Mouse (Mus musculus) thymus, postnatal 4 days (tissue): Measurements from ENCODE around the gene Ecm2.

Source experiments
- DNase-seq: peaks from one replicate; pipeline ENCODE4 v3.0.0; 2021

The Ecm2 gene

DNA sequence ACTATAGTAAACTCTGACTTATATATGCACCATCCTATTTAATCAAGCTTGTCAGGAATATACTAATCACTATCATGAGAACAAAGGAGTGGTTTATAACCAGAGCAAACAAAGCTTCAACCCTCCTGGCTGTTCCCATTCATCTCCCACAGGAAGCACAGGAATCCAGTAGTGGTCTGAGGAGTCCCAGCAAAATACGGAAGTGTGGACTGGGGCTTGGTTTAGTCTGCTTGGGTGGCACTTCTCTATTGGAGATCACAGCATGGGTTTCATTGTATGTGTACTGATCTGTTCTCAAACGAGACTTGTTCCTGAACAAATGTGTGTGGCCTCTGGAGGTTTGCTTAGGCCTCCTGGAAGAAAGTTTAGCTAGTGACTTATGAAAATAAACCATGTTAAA is 14.2 kb downstream of the Ecm2 start:
- DNase-seq: no peak

DNA sequence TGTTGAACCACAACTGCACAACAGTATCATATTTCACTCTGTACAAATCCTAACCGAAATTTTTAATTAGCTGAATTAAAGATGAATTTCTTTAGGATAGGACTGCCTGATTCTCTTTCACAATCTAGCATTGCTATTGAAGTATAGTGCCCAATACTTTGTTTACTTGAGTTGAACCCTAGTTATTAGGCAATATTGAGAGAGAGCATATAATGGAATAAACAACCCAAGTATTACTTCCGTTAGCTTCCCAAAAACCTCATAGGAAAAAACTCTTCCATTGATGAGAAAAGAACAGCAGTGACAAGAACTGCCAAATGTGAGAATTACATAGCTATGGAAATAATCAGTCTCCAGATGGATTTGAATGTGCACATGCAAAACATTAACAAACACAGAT is 21.6 kb downstream of the Ecm2 start:
- DNase-seq: no peak

DNA sequence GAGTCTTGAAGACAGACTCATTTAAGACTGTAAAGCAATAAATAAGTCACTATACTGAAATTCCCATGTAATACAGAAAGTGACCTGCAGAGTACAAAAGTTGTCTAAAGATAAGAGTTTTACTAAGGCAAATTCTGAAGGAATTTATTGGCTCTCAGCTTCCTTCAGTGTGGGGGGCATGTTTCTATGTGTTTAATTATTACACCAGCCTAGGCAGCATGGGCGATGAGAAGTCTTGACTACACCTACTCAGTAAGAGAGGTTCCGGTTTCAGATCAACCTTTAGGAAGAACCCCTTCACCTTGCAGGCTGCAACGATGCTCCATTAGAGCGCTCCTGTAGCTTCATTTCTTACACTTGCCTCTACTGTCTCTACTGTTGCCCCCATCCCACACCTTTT is 26.0 kb downstream of the Ecm2 start:
- DNase-seq: no peak

DNA sequence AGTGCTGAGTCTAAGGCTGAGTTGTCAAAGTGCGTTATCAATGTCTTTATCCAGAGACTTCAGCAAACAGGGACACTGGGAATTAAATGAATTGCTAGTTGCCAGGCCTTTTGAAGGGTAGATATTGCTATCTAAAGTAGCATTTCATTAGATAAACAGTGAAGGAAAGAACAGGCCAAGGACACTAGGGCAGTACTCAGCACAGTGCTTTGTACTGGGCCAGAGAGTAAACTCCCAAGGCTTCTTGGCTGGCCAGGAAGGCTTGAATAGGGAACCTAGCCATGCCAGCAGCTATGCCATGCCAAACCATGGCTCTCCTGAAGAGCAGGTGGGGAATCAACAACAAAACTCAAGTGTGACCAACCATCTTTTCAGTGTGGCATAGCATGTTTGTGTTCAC is 32.3 kb downstream of the Ecm2 start:
- no peak for DNase-seq

DNA sequence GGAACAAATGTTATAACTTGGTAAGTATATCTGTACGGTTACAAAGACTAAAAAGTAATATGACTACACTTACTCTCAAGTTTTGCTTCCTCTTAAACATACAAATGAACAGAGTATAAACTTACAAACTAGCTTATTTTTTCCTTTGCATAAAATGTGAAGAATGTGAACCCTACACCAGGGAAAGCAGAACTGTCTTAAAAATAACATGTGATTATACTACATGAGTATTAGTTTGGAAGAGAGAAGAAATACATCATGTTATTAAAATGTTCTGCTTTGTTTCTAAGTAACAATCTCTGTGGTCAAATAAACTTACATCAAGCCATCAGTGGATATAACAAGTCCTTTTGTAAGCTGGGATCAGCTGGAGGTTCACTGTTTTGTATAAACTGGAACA is 34.1 kb downstream of the Ecm2 start:
- DNase-seq: no peak

DNA sequence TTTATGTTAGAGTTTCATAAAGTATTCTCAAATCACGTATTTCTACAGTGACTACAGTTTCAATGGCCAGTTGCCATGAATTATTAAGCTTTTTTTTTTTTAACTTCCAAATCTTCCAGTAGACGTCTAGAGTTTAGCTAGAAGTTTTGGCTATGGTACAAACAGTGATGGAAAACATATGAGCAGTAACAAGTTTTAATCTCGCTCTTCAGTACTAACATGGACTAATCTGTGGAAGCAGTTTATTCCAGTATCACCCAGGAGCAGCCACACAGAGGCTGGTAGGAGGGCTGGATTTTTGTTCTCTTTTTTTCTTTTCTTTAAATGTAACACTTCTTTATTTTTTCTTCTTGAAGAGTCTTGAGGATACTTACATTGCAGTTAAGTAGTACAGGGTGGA is 39.7 kb downstream of the Ecm2 start, which contains the start of gene Aspn:
Aspn (plus strand) TSS at position 165 of the 400 bp plus-strand sequence.
- no peak for DNase-seq

DNA sequence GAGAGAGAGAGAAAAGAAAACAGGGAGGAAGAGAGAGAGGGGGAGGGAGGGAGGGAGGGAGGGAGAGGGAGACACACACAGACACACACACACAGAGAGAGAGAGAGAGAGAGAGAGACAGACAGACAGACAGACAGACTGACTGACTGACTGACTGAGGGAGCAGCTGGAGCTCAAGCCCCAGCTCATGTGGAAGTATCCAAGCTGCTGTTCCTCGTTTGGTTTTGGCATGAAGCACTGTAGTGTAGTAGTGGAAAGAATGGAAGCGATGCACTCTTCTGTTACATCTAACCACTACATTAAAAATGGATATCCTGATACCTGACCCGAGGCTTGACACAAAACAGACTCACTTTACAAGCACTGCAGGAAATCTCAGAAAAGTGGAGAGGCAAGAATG is 41.0 kb downstream of the Ecm2 start:
- DNase-seq: no peak

DNA sequence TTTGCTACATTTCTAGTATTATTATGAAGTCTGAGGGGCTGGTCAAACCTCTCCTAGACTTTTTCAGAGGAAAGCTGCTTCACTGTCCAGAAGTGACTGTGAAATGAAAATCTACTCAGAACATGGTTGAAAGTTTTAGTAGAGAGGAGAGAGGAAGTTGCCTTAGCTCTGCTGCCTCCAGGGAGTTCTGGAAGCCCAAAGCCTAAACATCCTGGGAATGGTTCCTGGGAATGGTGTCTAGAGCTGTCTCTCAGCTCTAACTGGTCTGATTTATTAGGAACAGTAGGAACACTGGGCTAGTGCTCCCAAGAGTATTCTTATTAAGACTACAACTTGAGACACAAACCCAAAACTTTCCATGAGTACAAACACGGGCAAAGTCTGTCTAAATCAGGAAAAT is 41.9 kb downstream of the Ecm2 start:
- no peak for DNase-seq

DNA sequence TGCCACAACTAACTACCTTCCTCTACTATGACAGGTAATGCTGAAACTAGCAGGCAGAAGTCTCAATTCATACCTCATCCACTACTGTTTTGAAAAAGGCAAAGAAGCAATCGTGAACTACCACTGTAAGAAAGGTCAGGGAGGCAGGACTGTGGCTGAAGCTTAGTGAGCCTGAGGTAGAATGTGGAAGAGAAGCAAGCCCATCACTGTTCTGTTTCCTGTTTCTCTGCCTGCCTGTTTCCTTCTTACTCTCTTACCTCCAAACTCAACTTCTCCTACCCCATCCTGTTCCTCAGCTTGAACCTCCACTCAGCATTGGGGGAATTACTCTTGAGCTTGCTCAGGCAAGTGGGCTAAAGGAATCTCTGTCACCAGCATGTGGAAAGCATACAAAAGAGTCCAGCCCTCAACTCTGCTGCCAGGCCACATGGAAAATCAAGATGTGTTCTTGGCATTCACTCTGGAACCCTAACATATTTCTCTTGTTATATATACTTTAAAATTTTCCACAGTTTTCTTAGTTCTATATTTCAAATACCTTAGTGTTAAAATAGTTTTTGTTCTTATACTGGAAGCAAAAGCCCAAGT is 43.0 kb downstream of the Ecm2 start:
- no peak for DNase-seq

DNA sequence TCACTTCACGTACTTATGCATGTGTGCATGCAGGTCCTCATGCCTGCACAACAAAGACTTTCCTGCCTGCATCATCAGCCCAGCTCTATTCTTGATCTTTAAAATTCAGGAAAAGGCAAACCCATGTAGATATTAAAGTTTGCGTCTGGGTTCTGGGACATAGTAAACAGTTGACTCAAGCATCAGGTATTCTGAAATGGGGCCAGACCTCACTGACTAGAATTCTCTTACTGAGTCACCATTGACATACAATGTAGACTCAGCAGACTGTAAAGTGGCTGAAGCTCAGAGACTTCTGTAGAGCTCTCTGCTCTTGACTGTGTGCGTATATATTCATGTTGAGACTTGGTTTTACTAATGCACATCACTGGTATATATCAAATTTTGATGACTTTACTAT is 45.0 kb downstream of the Ecm2 start:
- no peak for DNase-seq

DNA sequence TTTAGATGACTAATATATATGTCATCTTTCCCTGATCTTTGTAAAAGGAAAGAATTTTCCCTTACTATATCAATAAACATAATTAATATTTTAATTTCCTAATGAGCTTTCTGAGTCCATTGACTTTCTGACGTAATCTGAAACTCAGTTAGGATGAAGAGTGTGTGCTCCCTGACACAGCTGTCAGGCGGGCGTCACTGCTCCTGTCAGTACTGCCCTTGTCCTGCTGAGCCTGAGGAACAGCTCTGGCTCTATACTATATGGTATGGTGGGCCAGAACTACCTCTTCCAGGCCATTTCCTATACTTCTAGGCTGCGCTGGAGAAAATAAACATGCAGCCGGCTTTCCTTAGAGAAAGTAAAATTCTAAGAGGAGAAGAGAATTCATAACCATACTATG is 49.9 kb downstream of the Ecm2 start:
- no peak for DNase-seq

DNA sequence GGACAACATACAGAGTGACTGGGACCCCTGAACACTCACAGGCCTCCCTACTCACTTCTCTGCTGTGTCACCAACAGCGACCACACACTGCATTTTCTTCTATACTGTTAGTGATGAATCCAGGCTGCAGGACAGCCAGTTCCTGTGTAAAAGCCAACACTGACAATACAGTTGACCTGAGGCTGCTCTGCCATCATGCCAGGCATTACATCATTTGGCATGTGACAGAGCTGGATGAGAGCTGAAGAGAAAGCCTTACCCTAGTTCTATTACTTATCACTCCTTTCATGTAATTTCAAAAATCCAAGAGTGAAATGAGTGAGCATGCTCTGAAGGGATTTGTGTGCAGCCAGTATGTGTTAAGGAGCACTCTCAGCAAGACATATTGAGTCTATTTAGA is 51.6 kb downstream of the Ecm2 start:
- DNase-seq: no peak

DNA sequence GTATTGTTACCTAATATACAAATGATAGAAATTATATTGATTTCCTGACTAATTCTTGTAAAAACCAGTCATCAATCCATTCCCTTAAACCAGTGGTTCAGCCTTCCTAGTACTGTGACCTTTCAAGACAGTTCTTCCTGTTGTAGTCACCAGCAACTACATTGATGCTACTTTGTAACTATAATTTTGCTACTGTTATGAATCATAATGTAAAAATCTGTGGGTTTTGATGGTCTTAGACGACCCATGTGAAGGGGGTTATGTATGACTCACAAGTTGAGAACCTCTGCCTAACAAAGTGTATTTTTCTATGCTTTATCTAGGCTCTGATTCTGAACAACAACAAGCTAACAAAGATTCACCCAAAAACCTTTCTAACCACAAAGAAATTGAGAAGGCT is 52.3 kb downstream of the Ecm2 start:
- no peak for DNase-seq

DNA sequence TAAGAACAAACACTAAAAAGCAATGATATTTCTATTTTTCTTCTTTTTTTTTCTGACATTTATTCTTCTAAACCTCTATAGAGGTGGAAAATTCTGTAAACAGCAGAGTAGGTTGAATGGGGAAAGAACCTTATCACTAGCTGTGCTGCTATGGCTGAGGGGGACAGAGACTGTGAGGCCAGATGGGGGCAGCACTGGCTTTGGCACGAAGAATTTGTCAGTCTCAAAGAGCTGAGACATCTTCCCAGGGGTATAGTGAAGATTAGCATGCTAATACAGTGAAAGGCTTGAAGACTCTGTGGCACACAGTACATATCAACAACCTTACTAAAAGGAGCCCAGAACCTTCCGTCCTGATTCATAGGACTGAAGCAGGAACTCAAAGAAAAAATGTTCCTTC is 54.6 kb downstream of the Ecm2 start:
- DNase-seq: peak; percentile 35

DNA sequence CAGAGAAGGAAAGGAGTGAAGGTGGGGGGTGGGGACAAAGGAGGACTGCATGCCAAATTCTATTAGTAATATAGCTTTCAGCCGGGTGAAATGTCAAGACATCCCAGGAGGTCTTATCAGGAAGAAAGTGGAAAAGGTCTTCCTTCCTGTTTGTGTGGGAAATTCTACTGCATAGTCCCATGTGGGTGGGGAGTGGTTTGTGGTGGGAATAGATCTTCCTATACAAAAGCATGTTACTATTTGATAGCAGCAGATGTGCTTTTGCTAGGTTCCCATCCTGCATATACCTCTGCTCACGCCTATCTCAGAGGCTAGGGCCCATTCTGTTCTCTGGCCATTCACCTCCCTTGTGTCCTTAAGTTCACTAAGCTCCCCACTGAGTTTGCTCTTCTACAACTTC is 56.3 kb downstream of the Ecm2 start:
- no peak for DNase-seq

DNA sequence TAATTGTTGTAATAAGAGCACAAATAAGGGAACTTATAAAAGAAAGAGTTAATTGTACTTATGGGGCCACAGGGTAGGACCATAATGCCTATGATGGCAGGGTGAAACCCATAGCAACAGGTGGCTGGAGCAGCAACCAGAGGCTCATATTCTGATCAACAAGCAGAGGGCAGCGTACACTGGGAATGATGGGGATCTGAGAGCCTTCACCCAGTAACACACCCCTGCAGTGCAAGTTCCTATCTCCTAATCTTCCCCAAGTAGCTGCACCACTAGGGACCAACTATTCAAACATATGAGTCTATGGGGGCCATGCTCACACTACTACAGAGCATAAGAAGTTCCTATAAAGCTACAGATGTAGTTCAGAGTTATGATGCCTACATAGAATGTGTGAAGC is 59.7 kb downstream of the Ecm2 start:
- no peak for DNase-seq

DNA sequence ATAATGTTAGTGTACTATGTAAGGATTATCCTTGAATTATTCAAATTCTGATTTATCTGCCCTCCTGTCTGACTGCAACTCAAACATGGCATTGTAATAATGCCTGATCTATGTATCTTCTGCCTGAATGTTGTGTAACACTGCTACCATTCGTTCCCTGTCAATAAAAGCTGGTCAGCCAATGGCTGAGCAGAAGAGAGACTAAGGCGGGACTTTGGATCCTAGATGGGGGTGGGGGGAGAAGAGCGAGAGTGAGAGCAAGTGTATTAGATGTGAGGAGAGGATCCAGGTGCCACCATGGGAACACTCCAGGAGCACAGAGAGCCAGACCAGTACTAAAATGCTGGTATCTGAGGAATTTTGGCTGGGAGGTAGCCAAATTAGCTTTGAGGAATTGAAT is 65.8 kb downstream of the Ecm2 start:
- no peak for DNase-seq

DNA sequence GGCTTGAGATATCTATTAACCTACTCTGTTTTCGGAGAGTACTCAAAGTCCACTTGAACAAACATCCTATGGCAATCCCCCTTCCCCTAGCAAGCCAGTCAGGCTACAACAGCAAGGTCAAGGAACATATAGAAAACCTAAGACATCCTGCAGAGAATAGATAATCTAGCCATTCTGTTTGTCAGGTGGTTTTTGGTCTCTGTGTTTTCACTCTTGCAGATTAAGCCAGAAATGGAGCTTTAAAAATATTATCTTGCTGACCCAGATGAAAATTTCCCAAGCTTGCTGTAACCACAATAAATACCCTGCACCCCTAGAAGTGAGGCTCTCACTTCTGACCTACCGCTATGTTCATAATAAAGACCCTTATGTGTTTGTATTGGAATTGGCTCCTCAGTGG is 66.8 kb downstream of the Ecm2 start:
- no peak for DNase-seq

DNA sequence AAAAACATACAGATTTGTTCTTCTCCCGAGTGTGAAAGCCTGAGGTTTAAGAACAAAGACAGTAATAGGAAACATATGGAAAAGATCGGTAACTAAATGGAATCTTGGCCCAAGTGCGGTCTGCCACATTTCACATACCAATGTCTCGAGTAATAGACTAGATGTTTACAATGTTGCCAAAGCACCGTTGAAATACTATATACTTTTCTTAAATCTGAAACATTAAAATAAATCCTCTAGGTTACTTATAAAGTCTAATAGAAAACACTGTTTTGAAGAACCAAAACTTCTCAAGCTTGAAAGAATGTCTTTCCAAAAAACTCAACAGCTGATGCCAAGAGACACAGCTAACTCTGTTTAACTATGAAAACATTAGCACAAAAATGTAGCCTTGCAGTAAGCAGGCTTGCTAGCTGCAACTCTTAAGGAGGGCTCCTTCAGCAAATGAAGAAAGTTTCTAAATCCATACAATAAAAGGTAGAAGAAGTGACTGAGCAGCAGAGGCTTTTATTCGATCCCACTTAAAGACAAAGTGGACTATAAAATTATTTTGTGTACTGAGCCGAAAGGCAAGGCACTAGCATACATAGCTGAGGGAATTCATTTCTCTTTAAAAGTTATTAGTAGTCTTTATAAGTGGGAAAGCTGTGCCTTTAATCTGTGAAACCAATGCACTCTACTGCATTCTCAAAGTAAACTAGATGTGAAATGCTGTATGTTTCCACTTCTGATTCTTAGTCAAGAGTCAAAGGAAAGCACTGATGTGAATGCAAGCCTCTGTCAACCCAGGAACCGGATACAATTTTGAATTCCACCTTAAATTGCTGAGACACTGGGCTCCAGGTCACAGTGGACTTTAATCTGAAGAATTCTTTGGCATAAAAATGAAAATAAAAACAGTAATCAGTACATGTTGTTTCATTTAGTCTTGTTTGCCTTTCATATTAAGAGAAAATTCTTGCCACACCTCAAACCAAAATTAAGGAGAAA is 77.2 kb downstream of the Ecm2 start, which contains the start of gene Omd:
Omd (plus strand) TSS at position 922 of the 990 bp plus-strand sequence.
- DNase-seq: no peak
